Mouse (Mus musculus) megakaryocyte, embryonic 14.5 days (primary cell): ENCODE data around the gene Gm3727. TPM values are rescaled to one million over a fixed set of nuclear protein-coding genes. Genes with fewer than 3 reads are reported as not detected.
"Not testable (repeated sequence)": the region's sequence is repeated elsewhere in the genome, so short reads cannot be mapped to it uniquely, and the experiment has no call there.

Experiments
- H3K27me3 ChIP-seq: replicated peaks from 2 replicates; pipeline ENCODE3; 2012; ENCODE audit warnings: inconsistent platforms
- H3K36me3 ChIP-seq: replicated peaks from 2 replicates; pipeline ENCODE3; 2012; ENCODE audit warnings: low read length, inconsistent platforms, mixed read lengths
- H3K4me1 ChIP-seq: 2 replicates; pipeline ENCODE4 v1.6.1; 2012; ENCODE audit warnings: inconsistent platforms
- H3K4me3 ChIP-seq: replicated peaks from 2 replicates; pipeline ENCODE3; 2012; ENCODE audit warnings: moderate library complexity, mild to moderate bottlenecking, inconsistent platforms
- H3K9me3 ChIP-seq: 2 replicates; pipeline ENCODE4 v1.6.1; 2012; ENCODE audit warnings: inconsistent platforms
- polyA plus RNA-seq: library from polyadenylated mRNA; stranded (reverse); fragments of >175 nt; gene quantifications from 2 replicates; pipeline ENCODE4 v1.2.3, GENCODE M21; 2012; ENCODE audit warnings: low replicate concordance; ENCODE audit not compliant: insufficient read depth

The Gm3727 gene
- not detected in 2 replicates for polyA plus RNA-seq

DNA sequence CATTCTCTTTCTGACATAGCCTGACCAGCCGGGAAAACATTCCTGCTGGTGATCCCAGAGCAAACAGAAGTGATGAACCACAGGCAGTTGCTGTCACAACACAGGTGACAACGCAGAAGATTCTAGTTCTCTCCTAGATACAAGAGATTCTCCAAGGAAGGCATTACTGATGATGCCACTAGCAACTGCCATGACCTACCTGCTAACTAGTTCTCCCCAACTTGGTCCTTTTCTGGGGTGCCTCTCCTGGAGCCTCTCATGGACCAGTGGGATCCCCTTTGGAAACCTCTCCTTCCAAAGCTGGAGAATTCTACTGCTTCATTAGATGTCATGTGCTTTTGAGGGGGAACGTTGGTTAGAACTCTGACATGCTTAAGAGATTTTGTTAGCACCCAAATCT lies at the start of gene Gm3727:
Gm3727 (minus strand) TSS at position 101 of the 400 bp plus-strand sequence.
- H3K4me1 ChIP-seq: not testable (repeated sequence)

DNA sequence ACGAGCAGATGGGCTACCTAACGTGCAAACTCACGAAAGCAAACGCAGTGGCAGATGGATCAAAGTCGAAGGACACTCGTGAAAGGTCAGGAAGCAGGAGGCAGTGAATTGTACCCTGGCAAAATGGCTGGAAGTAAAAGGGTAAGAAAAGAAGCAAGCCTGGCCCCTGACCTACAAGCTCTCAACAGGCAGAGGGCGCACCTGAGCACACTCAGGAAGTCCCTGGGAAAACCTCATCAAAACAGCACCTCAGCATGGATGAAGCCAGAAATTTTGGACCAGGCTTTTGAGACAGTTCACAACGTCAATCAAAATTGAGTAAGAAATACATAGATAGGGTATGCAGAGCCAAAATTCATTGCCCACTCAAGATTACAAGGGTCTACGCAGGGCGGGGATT lies 21.0 kb downstream of the Gm3727 start:
- H3K27me3 ChIP-seq, H3K9me3 ChIP-seq, H3K4me1 ChIP-seq, H3K36me3 ChIP-seq, H3K4me3 ChIP-seq: not testable (repeated sequence)

More for the DNA sequence above, at the start of gene Gm3727:
- H3K36me3 ChIP-seq, H3K4me3 ChIP-seq, H3K9me3 ChIP-seq, H3K27me3 ChIP-seq: not testable (repeated sequence)

Other genes with a start within 250 kb of the Gm3727 start
- not detected in 2 replicates for gene Gm10406, start 237.3 kb downstream of the Gm3727 start, polyA plus RNA-seq
- gene Gm3685, start 219.7 kb downstream of the Gm3727 start, polyA plus RNA-seq: not detected in 2 replicates
- gene Gm3696, start 164.1 kb downstream of the Gm3727 start, polyA plus RNA-seq: not detected in 2 replicates
- gene Gm6676, start 139.3 kb downstream of the Gm3727 start, polyA plus RNA-seq: not detected in 2 replicates
- gene Gm3512, start 90.2 kb downstream of the Gm3727 start, polyA plus RNA-seq: not detected in 2 replicates
- not detected in 2 replicates for gene Gm16434, start 70.2 kb downstream of the Gm3727 start, polyA plus RNA-seq
- gene Gm3739, start 50.3 kb upstream of the Gm3727 start, polyA plus RNA-seq: not detected in 2 replicates
- not detected in 2 replicates for gene Gm5797, start 67.7 kb upstream of the Gm3727 start, polyA plus RNA-seq
- gene Gm8374, start 100.4 kb upstream of the Gm3727 start, polyA plus RNA-seq: not detected in 2 replicates
- not detected in 2 replicates for gene Gm3755, start 186.2 kb upstream of the Gm3727 start, polyA plus RNA-seq
- gene Gm3752, start 219.0 kb upstream of the Gm3727 start, polyA plus RNA-seq: not detected in 2 replicates